Mouse (Mus musculus) c-Kit-positive CD71-positive TER-119-positive erythroid progenitor cells, embryonic 14.5 days (primary cell): ENCODE measurements around the gene Pfkfb3.

ENCODE experiments used
- DNase-seq: peaks from one replicate; pipeline ENCODE4 v3.0.0-alpha.2; 2013; ENCODE audit warnings: low spot score

Pfkfb3 gene

GRCm38 (mm10) chr2:11428621-11429020, 125.3 kb downstream of the Pfkfb3 start:
- DNase-seq = no peak

DNA sequence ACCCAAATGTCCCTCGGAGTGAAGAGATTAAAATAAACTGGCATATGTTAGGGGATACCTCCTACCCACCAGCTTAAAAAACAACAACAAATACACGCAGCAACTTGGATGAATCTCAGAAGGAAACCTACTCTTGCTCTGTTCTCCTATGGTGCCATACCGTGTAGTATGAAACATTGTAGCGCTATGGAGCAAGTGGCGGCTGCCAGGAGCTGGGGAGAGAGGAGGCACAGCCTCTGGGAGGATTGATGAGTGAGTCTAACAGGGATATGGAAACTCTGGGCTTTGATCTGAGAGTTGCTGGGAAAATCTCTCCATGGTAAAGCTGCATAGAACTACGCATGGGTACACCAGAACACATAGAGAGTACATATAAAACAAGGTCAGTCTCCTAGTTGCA, 126.3 kb downstream of the Pfkfb3 start:
- no peak for DNase-seq

DNA sequence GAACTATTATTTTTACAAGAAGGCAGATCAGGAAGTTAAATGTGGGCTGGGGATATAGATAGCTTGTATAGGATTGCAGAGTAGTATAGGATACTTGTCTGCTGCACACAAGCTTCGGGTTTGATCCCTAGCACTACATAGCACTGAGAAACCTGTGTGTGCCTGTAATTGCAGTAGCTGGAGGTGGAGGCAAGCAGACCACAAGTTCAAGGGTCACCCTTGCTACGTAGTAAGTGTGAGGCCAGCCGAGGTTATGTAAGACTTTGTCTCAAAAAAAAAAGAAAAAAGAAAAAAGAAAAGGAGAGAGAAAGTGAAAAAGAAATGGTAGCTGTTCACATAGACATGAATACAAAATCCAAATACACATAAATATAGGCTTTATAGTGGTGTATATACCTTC, 127.5 kb downstream of the Pfkfb3 start:
- no peak for DNase-seq

DNA sequence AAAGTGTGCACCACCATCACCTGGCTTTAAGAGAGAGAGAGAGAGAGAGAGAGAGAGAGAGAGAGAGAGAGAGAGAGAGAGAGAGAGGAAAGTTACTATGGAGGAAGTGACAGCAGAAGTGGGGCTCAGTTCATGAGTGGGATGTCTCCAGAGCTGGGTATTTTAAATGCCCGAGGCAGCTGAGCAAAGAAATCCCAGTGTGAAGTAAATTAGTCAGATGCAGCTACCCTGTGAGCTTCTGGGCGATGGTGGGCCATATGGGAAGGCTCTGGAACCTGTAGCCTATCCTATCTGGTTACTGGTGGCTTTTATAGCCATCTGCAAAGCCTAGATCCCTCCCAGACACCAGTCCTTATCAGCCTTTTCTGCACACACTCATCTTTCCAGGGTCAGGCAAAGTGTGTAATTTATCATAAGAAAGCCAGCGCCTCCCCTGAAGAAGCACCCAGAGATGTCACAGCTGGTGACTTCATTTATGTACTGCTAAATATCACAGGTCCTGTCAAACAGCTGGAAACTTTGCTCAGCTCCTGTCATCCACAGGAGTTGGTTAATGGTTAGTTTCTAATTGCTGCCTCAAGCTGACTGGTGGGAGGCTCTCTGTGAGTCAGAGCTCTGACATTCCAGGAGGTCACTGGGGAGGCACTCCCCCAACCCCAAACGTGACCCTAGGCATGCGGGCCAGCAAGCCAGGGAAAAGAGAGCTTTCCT, 128.3 kb downstream of the Pfkfb3 start:
- DNase-seq = peak; percentile 32

DNA sequence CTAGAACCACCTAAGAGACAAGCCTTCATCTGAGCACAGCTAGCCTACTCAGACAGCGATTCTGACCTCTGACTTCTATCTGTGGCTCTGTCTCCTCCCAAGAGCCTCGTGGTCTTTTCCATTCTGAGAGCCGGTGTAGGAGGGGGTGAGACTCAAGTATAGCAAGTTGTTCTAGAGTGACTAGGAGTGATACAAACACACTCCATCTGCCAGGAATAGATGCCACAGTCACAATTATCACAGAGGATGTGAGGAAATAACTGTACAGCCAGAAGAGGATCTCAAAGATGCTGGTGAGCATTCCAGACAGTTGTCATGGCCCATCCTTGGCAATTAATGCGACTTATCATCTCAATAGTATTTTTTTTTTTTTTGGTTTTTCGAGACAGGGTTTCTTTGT, 129.6 kb downstream of the Pfkfb3 start:
- DNase-seq = no peak

- no peak for DNase-seq
These were observed 130.5 kb downstream of the Pfkfb3 start for GRCm38 (mm10) chr2:11423421-11423820.

DNA sequence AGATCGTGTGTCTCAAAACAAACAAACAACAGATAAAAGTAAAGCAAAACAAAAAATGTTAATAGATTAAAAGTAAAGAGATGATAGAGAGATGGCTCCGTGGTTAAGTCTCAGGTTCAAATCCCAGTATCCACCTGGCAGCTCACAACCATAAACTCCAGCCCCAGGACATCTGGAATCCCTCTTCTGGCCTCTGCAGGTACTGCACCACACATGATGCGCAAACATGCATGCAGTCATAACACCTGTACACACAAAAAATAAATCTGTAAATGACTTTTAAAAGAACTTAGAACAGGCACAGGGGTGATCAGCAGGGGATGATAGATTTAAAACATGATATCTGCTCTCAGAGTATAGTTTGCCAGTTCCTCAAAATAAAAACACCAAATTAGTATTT, 131.5 kb downstream of the Pfkfb3 start:
- no peak for DNase-seq
